Mouse (Mus musculus) mesoderm, embryonic 11.5 days (tissue): ENCODE results near the gene Gtsf1.
"Not testable (repeated sequence)": the region's sequence is repeated elsewhere in the genome, so short reads cannot be mapped to it uniquely, and the experiment has no call there.

Experiments
- DNase-seq: peaks from one replicate; pipeline ENCODE4 v3.0.0-alpha.2; 2012; ENCODE audit warnings: low read depth, low spot score

The Gtsf1 gene

GRCm38 (mm10) chr15:103430241-103430640, at the start of gene Gtsf1:
Gene Gtsf1, minus strand, starts transcription at chr15:103430470.
- DNase-seq = no peak

DNA sequence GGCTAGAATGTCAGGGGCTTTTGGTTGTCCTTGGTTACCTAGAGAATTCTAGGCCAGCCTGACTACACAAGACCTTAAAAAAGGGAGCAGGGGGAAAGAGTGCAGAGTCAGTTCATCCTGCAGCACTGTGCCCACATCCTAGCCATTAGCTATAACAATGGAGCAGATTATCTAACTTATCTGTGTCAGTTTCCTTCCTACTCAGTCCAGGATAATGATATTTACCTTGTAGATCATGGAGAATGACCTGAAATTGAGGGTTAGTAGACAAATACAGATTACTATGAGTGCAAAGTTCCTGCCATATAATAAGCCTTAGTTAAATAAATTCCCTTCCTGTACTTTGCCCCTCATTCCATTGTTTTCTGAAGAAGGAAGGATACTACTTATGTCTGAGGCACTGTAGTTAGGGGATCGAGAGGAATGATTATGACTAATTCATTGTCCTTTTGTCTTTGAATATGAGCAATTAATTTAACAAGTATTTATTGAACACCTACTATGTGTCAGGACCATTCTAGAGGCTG, 48.9 kb upstream of the Gtsf1 start:
- DNase-seq = no peak

- no peak for DNase-seq
Measured at GRCm38 (mm10) chr15:103473769-103474168, 43.5 kb upstream of the Gtsf1 start.

DNA sequence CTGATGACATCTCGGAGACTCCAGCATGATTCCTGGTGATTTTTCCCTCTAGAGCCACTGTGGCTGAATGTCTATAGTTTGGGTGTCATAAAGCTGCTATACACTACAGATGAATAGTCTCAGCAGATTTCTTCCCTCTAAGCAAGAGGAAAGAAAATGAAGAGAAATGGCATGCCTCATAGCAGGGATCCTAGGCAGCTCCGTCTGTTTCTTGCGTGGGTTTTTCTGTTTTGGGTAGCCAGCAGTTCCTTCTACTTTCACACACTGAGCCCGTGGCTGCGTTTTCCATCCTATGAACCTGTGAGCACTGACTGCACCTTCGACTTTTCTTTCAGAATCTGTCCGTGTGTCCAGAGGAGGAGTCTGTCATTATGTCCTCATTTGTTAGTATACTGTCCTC, 42.9 kb upstream of the Gtsf1 start:
- no peak for DNase-seq

- no peak for DNase-seq
Measured at GRCm38 (mm10) chr15:103472265-103472664, 42.0 kb upstream of the Gtsf1 start.

GRCm38 (mm10) chr15:103471488-103472194, 41.4 kb upstream of the Gtsf1 start:
- DNase-seq = no peak

DNA sequence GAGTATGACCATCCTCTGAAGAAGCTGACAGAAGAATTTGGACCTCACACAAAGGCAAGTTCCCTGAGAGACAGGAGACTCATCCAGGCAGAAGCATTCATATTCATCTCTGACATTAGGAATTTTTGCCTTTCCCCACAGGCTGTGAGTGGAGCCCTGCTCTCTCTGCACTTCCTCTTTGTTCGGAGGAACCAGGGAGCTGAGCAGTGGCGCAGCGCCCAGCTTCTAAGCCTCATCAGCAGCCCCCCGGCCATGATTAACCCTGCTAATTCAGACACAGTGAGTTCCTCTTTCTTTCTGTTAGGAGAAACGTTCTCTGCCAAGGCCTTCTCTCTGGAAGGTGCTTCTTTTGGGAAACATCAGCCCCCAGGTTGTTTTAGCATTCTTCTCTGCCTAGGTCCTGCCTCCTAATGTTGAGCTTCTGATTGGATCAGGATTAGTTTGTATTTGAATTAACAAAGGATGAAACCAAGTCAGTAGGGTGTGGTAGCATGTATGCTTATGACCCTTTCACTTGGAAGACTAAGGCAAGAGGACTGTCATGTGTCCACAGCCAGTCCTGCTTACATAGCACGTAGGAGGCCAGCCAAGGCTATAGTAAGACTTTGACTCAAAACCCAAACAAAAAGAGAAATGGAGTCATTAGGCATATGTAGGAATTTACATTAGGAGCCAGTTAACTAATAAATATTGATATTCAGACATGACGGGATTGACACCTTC, 32.4 kb upstream of the Gtsf1 start:
- no peak for DNase-seq

DNA sequence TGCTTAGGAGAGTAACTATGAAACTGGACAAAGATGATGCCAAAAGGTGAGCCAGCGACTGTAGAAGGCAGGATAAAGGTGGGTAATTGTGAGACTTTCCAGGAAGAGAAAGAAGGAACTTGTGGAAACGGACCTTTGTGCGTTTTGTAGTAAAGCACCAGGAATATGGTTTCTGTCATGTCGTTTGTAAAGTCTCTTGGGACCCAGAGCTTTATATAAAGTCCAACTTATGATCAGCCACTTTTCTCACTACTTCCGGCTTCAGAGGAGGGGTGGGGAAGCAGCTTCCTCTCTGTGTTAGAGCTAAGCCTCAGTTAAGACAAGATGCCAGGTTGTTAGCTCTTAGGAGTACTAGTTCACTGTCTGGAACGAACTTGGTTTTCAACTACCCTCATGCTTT, 24.2 kb upstream of the Gtsf1 start:
- no peak for DNase-seq

DNA sequence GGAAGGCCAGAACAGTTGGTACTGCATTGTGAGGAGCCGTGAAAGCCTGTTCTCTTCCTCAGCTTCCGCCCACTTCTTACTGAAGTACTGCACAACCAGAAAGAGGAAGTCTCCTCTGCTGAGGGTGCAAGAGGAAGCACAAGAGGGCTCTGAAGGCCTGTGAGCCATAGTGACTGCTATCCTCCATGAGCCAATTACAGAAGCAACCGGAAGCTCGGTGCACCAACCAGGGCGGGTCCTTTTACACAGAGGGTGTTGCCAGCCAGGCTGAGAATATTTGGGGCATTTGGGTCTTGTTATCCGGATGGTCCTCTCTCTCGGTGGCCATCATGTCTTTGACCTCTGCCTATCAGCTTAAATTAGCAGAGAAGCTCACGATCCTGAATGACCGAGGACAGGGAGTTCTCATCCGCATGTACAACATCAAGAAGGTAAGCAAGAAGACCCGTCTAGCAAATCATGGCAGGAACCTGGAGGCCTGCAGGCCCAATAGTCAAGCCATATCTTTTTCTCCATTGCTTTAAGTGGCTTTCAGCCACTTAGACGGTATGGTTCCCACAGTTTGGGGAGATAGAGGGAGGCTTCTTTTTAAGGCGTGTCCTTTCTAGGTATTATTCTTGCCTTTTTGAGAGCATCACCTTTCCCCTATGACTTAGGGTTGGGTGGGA, 23.4 kb upstream of the Gtsf1 start, which contains the start of gene Nckap1l:
Gene Nckap1l (plus strand): TSS at position 244 of the 668 bp plus-strand sequence.
- DNase-seq = no peak

GRCm38 (mm10) chr15:103448369-103448768, 18.1 kb upstream of the Gtsf1 start, which contains the start of gene Gtsf2:
Gene Gtsf2, minus strand, starts transcription at chr15:103448469.
- no peak for DNase-seq

GRCm38 (mm10) chr15:103445966-103446365, 15.7 kb upstream of the Gtsf1 start:
- not testable (repeated sequence) for DNase-seq

DNA sequence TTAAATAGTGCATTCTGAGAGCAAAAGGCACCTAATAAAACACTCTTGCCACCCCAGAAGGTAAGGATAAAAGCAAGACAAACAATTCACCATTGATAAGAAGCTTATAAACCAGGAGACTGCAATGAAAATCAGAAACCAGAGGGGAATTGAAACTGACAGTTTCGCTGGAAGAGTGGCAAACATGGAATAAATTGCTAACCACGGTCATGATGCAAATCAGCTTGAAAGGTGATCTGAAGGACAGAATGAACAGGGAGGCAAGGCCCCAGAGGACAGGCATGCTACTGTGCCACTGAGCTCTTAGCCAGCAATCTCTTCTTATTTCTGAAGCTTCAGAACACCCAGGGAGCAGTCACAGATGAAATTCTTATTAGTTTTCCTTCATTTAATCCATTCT, 3.3 kb downstream of the Gtsf1 start:
- DNase-seq = no peak

DNA sequence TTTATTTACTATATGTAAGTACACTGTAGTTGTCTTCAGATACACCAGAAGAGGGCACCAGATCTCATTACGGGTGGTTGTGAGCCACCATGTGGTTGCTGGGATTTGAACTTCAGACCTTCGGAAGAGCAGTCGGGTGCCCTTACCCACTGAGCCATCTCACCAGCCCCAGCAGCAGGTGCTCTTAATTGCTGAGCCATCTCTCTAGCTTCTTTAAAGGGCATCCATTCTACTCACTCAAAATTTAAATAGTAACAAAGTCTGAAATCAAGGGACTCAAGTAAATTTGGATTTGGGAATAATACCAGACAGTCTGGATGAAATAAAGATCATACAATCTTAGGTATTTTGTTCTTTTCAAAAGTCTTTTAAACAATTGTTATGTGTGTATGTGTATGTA, 24.7 kb downstream of the Gtsf1 start:
- DNase-seq = not testable (repeated sequence)

GRCm38 (mm10) chr15:103401361-103401760, 28.9 kb downstream of the Gtsf1 start:
- DNase-seq = no peak

DNA sequence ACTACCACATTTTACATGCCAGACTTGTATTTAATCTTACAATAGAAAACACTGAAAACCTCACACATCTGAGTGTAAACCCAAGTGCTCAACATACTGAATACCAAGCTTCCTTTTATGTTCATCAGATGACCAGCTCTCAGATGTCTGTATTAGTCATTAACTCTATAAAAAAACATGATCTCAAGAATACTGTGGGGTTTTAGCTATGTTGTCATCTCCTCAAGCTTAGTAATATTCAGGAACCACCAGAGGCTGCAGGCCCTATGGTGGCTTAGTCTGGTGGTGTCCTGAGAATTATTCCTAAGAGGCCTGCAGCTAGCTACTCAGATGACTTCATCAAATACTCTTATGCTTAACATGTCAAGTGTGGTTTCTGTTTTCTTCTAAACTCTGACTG, 36.7 kb downstream of the Gtsf1 start:
- DNase-seq = no peak

GRCm38 (mm10) chr15:103388556-103389145, 41.6 kb downstream of the Gtsf1 start:
- peak; percentile 32 for DNase-seq

DNA sequence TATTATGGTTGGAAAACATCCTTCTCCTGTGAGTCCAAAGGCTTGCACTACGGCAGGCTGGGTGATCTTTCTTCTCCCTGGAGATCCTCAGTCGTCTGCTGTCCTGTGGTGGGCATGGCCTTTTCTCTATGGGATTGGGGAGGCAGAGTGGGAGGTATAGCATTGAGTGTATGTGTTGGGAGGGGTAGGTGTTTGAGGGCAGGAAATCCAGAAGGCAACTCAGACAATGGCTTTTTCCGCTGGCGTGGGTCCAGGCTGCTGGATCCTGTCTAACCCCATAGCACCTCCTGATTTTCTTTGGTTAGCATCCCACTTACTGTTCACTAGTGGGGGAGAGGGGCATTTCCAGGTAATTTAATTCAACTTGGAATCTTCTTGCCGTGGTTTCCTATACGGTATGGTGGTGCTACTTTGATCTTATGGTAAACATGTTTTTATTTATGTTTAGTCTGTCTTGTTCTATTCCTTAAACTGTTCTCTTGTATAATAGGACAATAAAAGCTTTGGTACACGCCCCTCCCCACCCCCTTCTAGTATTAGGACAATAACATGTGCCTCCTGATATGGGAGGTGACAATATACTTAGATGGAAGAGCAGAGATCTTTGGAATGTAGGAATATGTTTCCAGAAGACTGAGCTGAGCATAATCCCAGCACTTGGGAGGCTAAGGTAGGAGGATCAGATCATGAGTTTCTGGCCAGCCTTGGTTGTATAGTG, 46.3 kb downstream of the Gtsf1 start:
- DNase-seq = no peak

GRCm38 (mm10) chr15:103382795-103383406, 47.4 kb downstream of the Gtsf1 start:
- peak; percentile 58 for DNase-seq

DNA sequence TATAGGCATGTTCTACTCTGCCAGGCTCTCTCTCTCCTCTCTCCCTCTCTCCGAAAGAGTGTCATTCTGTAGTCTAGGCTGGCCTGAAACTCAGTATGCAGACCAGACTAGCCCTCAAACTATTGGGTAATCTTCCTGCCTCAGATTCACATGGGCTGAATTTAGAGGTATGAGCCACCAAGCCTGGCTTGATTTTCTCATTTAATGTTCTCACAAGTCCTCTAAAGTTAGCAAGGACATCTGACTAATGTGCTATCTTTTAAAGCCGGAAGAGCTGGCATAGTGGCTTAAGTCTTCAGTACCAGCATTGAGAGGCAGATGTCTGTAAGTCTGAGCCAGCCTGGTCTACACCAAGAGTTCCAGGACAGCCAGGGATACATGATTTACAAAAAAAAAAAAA, 48.2 kb downstream of the Gtsf1 start:
- no peak for DNase-seq

- DNase-seq = no peak
Measured at GRCm38 (mm10) chr15:103378665-103379356, 51.5 kb downstream of the Gtsf1 start.
